Mouse (Mus musculus): ENCODE results near the gene Gpr157.

Gene Gpr157

DNA sequence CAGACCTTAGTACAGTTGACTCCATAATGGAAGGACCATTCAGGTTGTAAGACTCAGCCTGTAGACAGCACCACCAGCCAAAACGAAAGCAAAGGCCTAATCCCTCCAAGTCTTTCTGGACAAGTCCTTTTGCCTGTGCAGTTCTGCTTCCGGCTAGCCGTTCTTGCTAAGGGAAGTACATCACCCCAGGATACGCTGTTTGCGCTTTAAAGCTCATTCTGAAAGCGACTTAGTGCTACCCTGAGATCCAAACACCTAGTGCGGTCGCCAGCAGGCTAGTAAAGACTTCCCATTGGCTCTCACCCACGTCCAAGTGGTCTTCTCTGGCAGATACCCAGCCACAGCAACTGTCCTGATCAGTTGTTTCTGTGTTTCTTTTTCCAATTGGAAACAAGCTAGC lies 23.2 kb downstream of the Gpr157 start:
- no peak for DNase-seq (ENCODE audit: low spot score in 2 of 2)

GRCm38 (mm10) chr4:150112867-150113266 lies 25.7 kb downstream of the Gpr157 start:
- peak in 1 of 2 experiments; percentile 36 for DNase-seq (ENCODE audit: low spot score in 2 of 2)

GRCm38 (mm10) chr4:150114505-150115061 lies 27.4 kb downstream of the Gpr157 start:
- no peak for DNase-seq (ENCODE audit: low spot score in 2 of 2)

DNA sequence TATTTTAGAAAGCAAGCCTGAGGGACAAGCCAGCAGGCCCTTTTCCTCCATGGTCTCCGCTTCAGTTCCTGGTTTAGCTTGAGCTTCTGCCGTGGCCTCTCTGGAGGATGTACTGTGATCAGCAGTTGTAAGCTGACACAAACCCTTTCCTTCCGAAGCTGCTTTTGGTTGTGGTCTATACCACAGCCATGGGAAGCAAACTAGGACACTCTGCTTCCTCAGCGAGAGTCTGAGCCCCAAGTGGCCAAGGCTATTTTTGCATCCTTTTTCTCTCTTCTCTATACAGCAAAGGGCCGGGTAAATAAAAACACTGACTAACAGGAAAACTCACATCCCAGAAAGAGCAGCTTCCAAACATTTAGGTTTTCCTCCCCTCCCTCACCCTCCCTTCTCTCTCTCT lies 30.1 kb downstream of the Gpr157 start:
- no peak for DNase-seq (ENCODE audit: low spot score in 2 of 2)

- DNase-seq (ENCODE audit: low spot score in 2 of 2) = no peak
Measured at GRCm38 (mm10) chr4:150118163-150118562, 31.0 kb downstream of the Gpr157 start.

- no peak for DNase-seq (ENCODE audit: low spot score in 2 of 2)
Measured at GRCm38 (mm10) chr4:150119055-150119454, 31.9 kb downstream of the Gpr157 start, which contains the start of gene Slc2a5. Gene Slc2a5 (plus strand): TSS chr4:150119283.

- no peak for DNase-seq (ENCODE audit: low spot score in 2 of 2)
Measured at GRCm38 (mm10) chr4:150119640-150120039, 32.5 kb downstream of the Gpr157 start.

GRCm38 (mm10) chr4:150120173-150120833 lies 33.1 kb downstream of the Gpr157 start:
- no peak for DNase-seq (ENCODE audit: low spot score in 2 of 2)

- DNase-seq (ENCODE audit: low spot score in 2 of 2) = no peak
Measured at GRCm38 (mm10) chr4:150121430-150121829, 34.3 kb downstream of the Gpr157 start.

DNA sequence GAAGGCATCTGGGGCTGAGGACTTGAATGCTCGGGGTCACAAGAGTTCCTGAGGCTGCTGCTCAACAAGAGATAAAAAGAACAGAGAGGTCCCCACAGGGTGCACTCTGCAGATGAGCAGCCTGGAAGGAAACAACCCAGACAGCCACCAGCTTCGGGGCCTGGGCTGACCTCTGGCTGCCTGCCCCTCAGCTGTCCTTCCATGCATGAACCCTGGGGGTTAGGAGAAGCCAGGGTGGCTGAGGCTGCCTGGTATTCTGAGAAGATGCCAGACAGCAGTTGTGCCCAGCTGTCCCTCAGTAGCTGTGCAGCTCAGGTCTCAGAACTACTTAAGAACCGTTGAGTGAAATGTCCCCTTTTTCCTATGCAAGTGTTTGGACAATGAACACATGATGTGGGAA lies 35.3 kb downstream of the Gpr157 start:
- no peak for DNase-seq (ENCODE audit: low spot score in 2 of 2)

GRCm38 (mm10) chr4:150126373-150126772 lies 39.2 kb downstream of the Gpr157 start:
- DNase-seq (ENCODE audit: low spot score in 2 of 2) = no peak

DNA sequence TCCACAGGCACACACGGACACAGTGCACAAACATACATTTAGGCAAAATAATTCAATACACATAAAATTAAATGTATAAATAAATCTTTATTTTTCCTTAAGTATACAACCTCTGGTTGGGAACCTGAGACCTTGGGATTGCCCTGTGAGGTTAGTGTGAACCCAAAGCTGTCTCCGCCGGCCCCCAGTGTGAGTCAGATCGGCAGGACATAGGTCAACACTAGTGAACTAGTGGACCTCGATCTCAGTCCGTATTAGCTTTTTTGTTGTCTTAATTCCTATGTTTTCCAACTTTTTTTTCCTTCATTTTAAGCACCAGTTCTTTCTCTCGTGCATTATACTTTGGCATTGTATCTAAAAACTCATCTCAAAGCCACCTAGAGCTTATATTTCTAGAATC lies 40.7 kb downstream of the Gpr157 start:
- DNase-seq (ENCODE audit: low spot score in 2 of 2) = no peak

DNA sequence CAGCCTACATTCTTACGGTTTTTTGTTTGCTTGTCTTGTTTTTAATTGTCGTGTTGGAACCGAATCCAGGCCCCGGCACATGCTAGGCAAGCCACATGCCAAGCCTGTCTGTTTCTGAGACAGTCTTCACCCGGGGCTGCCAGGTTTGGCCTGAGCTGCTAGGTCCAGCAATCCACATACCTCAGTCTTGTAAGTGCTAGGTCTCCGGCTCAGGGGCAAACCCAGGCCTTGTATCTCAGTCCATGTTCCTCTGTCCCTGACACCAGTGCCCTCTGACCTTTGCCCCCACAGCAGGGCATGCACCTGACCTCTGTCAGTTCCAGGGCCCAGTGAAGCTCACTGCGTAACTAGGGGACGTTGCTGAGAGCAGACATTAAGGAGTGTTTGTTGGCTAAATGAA lies 41.4 kb downstream of the Gpr157 start:
- no peak for DNase-seq (ENCODE audit: low spot score in 2 of 2)

- DNase-seq (ENCODE audit: low spot score in 2 of 2) = no peak
Measured at GRCm38 (mm10) chr4:150130661-150131060, 43.5 kb downstream of the Gpr157 start.

DNA sequence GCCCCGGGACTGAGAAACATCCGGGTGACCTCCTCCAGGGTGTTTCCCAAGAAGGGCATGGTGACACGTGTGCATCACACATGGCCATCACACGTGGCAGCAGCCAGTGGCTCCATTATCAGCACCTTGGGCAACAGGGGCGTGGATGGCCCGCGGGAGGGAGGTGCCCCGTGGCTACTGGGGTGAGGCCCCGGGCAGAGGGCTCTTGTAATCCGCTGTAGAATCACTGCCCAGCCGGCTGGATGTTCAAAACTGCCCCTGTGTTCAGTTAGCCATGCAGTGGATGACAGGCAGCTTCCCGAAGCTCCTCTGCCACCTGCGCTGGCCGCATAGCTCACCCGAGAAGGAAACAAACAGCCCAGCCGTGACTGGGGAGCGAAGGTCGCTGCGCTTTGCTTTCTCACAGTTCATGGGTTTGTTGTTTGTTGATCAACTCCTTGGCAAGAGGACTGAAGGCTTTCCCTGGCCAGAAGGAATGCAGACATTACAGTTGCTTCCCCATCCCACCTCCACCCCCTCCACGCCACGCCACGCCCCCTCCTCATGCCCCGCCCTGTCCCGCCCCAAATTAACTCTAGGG lies 45.6 kb downstream of the Gpr157 start:
- DNase-seq (ENCODE audit: low spot score in 2 of 2) = no peak

DNA sequence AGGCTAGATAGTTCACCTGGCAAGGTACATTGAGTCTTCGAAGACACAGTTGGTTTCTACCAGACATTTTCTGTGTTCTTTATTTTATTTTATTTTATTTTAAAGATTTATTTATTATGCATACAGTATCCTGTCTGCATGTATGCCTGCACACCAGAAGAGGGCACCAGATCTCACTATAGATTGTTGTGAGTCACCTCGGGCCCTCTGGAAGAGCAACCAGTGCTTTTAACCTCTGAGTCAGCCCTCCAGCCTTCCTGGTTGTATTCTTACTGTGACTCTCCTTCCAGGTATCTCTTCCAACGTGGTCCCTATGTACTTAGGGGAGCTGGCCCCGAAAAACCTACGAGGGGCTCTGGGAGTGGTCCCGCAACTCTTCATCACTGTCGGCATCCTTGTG lies 48.1 kb downstream of the Gpr157 start:
- no peak for DNase-seq (ENCODE audit: low spot score in 2 of 2)

- peak in 1 of 2 experiments; percentile 62 for DNase-seq (ENCODE audit: low spot score in 2 of 2)
Measured at GRCm38 (mm10) chr4:150136693-150137092, 49.5 kb downstream of the Gpr157 start.

GRCm38 (mm10) chr4:150137368-150138083 lies 50.4 kb downstream of the Gpr157 start:
- no peak for DNase-seq (ENCODE audit: low spot score in 2 of 2)

DNA sequence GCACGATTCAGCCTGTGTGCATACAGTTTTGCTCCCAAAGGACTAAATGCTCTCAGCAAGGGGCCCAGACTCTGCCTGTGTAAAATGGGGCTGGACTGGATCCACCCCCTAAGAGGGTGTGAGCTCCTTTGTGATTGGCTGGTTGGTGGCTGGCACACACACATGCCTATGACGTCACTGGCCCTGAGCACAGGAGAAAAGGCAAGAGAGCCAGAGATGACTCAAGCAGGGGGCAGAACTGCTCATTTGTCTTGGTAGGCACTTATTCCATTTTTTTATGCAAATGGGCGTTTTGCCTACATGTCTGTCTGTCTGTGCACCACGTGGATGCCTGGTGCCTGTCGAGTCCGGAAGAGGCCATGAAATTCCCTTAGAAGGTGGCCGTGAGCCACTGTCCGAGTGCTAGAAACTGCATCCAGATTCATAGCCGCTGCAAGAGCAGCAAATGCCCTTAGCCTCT lies 50.9 kb downstream of the Gpr157 start:
- peak; percentile 54 to 66 for DNase-seq (ENCODE audit: low spot score in 2 of 2)

DNA sequence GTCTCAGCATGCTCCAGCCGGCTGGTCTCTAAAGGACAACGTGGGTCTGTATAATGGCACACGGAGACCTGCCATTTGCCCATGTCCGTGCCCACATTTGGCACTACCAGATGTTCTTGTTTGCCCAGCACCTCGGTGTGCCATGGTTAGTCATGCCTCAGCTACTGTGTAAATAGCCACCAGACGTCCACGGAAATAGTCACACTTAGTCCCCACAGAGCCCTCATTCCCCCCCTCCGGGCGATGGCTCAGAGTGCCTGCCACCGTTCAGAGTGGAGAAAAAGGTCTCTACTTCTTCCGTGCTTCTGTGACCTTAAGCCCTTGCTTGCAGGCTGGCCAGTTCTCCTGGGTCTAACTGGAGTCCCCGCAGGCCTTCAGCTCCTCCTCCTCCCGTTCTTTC lies 51.9 kb downstream of the Gpr157 start:
- no peak for DNase-seq (ENCODE audit: low spot score in 2 of 2)

DNA sequence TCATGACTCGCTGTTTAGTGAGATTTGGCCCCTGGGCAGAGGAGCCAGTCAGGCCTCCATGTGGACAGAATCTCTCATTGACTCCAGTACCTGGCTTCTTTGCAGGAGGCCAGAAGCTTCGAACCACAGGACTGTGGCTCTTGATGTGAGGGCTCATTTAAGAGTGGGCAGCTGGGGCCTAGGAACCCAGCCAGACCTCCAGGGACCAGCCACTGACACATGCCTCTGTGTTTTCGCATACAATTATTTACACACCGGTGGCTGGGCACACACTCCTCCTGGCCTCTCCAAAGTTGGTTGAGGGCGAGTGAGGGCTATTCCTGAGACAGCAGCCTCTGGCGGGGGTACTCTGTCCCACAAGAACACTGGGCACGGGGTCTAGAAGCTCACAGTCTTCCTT lies 53.2 kb downstream of the Gpr157 start:
- DNase-seq (ENCODE audit: low spot score in 2 of 2) = no peak

- DNase-seq (ENCODE audit: low spot score in 2 of 2) = no peak
Measured at GRCm38 (mm10) chr4:150144242-150144641, 57.1 kb downstream of the Gpr157 start.

- DNase-seq (ENCODE audit: low spot score in 2 of 2) = no peak
Measured at GRCm38 (mm10) chr4:150146286-150146685, 59.1 kb downstream of the Gpr157 start.
